Mouse (Mus musculus) erythroblast, embryonic 14.5 days (primary cell): ENCODE measurements around the gene Timm10b.

Experiments used
- GATA1 ChIP-seq: IDR thresholded peaks from 2 replicates; pipeline ENCODE4 v1.6.1; 2012; ENCODE audit warnings: low read length, inconsistent platforms, mixed read lengths
- TAL1 ChIP-seq: IDR thresholded peaks from 3 replicates; pipeline ENCODE4 v1.6.1; 2012; ENCODE audit warnings: low read length, inconsistent platforms, mixed read lengths

GRCm38 (mm10) chr7:105616561-105616960 lies 23.3 kb upstream of the Timm10b start:
- TF ChIP-seq GATA1 (no peak), TAL1 (no peak)
